Mouse (Mus musculus) v-Abl transformed pro-B cells (cell line): ENCODE measurements at regions not wholly inside any gene's neighbourhood (a gene's known extent, or its start where the extent isn't known, plus 50 kb on each side); places are given as distances from the start of the nearest gene placed in this dataset.

ENCODE experiments used
- in situ Hi-C, 2 experiments: fragments of 400-800 bp; cut with MboI; formaldehyde crosslinking; loops; one replicate each; pipeline ENCODE4 v1.15.1; 2025; ENCODE audit not compliant: unreplicated experiment in 2 of 2

GRCm38 (mm10) chr9:71058655-71059054, 106.6 kb upstream of the Lipc start:
- in situ Hi-C loops = no loop called here

GRCm38 (mm10) chr9:71056836-71057235, 104.8 kb upstream of the Lipc start:
- in situ Hi-C loops = no loop called here

DNA sequence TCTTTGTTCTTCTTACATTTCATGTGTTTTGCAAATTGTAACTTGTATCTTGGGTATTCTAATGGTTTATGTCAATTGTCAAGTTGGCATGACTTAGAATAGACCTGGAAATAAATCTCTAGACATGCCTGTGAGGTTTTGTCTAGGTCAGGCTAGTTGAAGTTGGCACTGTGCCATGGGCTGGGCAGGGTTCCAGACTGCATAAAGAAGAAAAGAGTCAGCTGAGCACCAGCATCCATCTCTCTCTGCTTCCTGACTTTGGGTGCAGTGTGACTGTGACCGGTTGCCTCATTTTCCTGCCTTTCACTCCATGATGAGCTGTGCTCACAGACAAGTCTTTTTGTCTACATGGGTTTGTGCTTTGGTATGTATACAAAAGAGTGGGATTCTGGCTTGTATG, 91.9 kb upstream of the Lipc start:
- in situ Hi-C loops = no loop called here

GRCm38 (mm10) chr9:71035286-71035685, 83.3 kb upstream of the Lipc start:
- in situ Hi-C loops = no loop called here

DNA sequence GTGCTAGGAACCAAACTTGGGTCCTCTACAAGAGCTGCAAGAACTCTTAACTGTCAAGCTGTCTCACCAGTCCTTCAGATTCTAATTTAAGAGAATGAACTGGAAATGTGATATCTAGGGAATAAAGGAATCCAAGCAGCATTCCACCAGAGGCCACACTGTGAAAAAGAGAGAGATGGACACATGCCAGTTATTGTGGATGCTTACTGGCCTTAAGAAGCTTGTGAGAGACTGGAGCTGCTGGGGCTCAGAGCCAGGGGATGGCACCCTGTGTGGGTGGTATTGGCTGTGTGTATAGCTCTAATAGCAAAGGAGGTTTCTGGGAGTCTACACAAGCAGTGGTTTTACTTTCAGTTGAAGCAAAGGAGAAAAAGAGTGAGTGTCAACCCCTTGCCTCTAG, 80.1 kb upstream of the Lipc start:
- in situ Hi-C loops = no loop called here

- in situ Hi-C loops = no loop called here
Measured at GRCm38 (mm10) chr9:71030203-71030921, 78.3 kb upstream of the Lipc start.

GRCm38 (mm10) chr9:71028102-71028501, 76.1 kb upstream of the Lipc start:
- in situ Hi-C loops = no loop called here

- in situ Hi-C loops = no loop called here
Measured at GRCm38 (mm10) chr9:71027626-71028025, 75.6 kb upstream of the Lipc start.

- in situ Hi-C loops = no loop called here
Measured at GRCm38 (mm10) chr9:71025196-71025595, 73.2 kb upstream of the Lipc start.

DNA sequence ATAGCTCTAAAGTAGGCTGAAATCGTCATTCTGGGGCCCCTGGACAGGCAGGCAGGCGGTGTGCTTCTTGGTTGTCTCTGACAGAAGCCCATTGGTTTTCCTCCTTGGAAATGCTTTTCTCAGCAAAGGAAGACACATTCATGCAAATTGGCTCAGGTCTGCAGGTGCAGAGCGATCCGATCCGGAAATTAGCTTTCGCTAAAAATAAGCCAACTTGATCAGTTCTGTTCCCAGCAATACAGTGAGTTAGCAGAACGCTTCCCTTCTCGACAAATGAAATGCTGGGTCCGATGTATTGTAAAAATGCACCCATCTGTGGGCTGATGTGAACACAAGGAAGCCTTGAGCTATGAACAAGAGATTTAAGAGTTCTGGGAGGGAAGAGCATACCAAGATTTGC, 66.2 kb upstream of the Lipc start:
- in situ Hi-C loops = loop anchor here in 1 of 2 experiments (5.0 kb wide), 1 partner anchor 49 kb away; no protein-coding TSS in a partner anchor

GRCm38 (mm10) chr9:71017396-71018179, 65.6 kb upstream of the Lipc start:
- in situ Hi-C loops = loop anchor here in 1 of 2 experiments (5.0 kb wide), 1 partner anchor 50 kb away; no protein-coding TSS in a partner anchor

GRCm38 (mm10) chr9:71015942-71016341, 63.9 kb upstream of the Lipc start:
- in situ Hi-C loops = loop anchor here in 1 of 2 experiments (5.0 kb wide), 1 partner anchor 51 kb away; no protein-coding TSS in a partner anchor

- in situ Hi-C loops = loop anchor here in 1 of 2 experiments (5.0 kb wide), 1 partner anchor 52 kb away; no protein-coding TSS in a partner anchor
Measured at GRCm38 (mm10) chr9:71015400-71015799, 63.4 kb upstream of the Lipc start.

GRCm38 (mm10) chr9:71012399-71012798, 60.4 kb upstream of the Lipc start:
- in situ Hi-C loops = no loop called here

DNA sequence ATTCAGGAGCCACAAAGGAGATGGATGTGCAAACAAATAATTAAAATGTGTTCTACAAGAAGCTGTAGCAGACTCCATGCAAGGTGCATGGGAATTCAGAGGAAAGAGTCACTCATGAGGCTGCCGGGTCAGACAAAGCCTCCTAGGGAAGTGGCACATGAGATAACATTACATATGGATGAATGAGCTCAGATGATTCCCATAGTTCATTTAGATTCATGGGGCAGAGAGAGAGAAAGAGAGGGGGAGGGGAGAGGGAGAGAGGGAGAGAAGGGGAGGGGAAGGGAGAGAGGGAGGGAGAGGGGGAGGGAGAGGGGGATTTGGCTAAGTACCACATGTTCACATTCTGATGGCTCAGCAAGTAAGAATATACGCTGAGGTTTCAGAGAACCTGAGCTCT, 52.6 kb upstream of the Lipc start:
- in situ Hi-C loops = no loop called here
